Mouse (Mus musculus) gastrocnemius, adult 8-10 months (tissue): ENCODE measurements around the gene Mamdc4. TPM values are rescaled to one million over a fixed set of nuclear protein-coding genes. Genes with fewer than 3 reads are reported as not detected.
"Not testable (repeated sequence)": the region's sequence is repeated elsewhere in the genome, so short reads cannot be mapped to it uniquely, and the experiment has no call there.

Experiments used
- DNase-seq, 2 experiments: peaks; one replicate each; pipeline ENCODE4 v3.0.0; 2022; ENCODE audit warnings: low spot score in 2 of 2
- total RNA-seq, 4 experiments: library from RNA; stranded (reverse); gene quantifications; 2 replicates each; pipeline ENCODE4 v1.2.4; 2022

The Mamdc4 gene
- total RNA-seq, 4 experiments from 2014 or later: 0.19 to 0.46 (median 0.33) TPM

DNA sequence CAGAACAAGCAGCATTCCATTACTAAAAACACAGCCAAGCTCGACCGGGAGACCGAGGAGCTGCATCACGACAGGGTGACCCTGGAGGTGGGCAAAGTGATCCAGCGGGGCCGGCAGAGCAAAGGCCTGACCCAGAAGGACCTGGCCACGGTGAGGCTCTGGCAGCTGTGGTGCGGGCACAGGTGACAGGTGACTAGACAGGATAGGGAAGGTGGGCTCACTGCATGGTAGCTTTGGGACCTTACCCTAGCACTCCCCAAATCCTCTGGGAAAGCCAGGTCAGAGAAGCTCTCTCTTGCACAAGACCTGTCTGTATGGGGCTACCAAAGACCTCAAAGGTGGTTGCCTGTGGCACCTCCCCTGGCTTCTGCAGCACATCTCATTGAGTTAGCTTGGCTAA is 14.1 kb downstream of the Mamdc4 start:
- no peak for DNase-seq

DNA sequence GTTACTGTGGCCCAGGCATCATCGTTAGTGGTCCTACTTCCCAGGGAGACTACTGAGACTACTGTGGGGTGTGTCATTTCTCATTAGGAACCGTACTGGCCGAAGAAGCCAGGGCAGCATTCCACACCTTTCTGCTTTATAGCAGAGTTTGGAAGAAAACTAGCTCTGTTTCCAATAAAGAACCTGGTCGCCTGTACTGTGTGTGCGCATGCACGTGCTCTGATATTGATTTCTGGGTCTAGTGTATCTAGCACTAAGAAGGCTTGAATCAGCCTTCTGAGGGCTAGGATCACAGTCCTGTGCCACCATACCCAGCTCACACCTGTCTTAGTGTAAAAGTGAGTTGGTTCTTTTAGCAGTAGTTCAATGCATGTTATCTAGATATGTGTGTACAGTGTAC is 15.9 kb downstream of the Mamdc4 start:
- no peak for DNase-seq

DNA sequence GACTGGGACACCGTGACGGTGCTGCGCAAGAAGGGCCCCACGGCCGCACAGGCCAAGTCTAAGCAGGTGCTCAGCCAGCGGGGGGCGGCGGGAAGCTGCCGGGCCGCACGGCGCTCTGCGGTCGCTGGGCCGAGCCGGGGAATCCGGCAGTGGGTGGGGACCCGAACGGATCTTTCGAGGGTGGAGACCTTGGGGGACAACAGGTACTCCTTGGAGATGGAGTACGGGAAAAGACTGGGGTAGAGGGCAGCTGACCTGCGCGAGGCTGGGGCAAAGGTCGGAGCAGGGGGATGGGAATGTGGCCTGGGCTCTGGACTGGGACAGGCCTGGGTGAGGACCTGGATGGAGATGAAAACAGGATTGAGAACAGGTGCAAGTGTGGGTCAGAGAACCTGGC is 16.7 kb downstream of the Mamdc4 start:
- DNase-seq: no peak

DNA sequence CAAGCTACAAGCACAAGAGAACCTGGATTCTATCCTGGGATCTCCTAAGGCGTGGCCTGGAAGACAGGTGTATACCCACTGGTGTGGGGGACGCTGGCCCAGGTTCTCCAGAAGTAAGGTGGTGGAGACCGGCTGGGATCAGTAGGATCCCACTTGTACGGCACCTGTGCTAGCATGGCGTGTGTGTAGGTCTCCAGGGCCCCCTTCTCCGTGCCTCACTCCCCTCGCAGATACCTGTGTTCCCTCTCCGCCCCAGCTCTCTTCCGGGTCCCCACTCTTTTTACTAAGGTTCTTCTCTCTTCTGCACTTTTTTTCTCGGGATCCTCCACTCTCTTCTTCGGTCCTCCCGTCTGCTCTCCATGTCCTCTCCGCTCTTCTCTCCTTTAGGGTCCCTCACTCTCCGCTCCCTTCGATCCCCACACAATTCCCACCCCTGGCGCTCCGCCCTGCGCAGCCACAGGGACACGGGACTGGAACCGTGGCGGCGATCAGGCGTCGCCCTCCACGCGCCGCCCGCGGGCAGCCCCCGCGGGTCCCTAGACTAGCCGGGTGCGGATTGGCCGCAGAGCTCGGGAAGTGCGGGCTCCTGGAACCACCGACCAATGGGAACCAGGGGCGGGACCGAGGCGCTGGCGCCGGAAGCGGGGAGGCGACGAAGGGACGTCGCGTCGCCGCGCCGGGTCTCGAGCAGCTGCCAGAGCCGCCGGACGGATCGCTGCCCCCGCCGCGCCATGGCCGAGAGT is 17.3 kb downstream of the Mamdc4 start, which contains the start of gene Edf1:
Edf1 (plus strand) TSS at position 627 of the 743 bp plus-strand sequence.
- DNase-seq: peak; percentile 89 to 94

DNA sequence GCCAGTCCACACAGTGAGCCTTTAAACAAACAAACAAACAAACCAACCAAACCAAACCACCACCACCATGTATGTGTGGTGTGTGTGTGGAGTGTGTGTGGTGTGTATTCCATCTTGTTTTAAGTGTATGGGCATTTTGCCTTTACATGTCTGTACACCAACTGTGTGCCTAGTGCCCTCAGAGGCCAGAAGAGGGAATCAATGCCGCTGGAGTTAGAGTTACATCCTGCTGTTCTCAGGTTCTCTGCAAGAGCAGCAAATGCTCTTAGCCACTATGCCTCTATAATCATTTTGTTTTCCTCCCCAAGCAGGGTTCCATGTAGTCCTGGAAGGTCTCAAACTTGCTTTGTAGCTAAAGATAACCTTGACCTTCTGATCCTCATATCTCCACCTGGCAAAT is 18.3 kb downstream of the Mamdc4 start:
- DNase-seq: no peak

DNA sequence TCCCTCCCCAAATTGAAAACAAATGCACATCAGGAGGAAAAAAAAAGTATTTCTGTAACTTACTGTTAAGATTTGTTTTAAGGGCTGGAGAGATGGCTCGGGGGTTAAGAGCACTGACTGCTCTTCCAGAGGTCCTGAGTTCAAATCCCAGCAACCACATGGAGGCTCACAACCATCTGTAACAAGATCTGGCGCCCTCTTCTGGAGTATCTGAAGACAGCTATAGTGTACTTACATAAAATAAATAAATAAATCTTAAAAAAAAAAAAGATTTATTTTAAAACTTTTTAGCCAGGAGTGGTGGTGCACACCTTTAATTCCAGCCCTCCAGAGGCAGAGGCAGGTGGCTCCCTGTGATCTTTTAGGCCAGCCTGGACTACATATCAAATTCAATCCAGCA is 19.2 kb downstream of the Mamdc4 start:
- DNase-seq: not testable (repeated sequence)

DNA sequence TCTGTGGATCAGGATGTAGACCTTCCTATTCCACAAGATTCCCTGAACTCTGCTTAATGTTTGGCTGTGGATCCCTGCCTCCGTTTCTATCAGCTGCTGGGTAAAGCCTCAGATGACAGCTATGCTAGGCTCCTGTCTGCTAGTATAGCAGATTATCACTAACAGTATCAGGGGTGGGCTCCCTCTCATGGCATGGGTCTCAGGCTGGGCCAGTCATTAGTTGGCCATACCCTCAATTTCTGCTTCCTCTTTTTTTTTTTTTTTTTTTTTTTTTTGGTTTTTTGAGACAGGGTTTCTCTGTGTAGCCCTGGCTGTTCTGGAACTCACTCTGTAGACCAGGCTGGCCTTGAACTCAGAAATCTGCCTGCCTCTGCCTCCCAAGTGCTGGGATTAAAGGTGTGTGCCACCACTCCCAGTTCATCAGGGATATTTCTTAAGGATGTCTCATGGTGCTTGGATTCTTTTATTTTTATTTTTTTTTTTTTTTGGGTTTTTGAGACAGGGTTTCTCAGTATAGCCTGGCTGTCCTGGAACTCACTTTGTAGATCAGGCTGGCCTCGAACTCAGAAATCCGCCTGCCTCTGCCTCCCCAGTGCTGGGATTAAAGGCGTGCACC is 21.4 kb downstream of the Mamdc4 start:
- DNase-seq: not testable (repeated sequence)

DNA sequence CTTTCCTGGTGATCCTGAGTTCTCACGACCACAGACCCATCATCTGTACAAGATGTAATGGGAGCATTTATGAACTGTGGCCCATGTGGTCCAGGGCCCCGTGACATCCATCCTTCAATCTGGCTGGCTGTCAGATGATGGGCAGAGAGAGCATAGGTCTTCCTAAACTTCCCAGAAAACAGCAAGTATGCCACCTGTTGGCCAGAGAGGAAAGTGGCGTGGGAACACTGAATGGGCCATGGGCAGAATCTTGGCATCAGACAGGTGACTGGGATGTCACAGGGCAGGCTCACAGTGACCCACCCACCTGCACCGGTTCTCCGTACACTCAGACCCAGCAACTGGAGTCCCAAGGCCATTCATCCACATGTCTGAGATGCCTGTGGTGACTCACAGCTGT is 23.5 kb downstream of the Mamdc4 start:
- peak; percentile 41 to 58 for DNase-seq

DNA sequence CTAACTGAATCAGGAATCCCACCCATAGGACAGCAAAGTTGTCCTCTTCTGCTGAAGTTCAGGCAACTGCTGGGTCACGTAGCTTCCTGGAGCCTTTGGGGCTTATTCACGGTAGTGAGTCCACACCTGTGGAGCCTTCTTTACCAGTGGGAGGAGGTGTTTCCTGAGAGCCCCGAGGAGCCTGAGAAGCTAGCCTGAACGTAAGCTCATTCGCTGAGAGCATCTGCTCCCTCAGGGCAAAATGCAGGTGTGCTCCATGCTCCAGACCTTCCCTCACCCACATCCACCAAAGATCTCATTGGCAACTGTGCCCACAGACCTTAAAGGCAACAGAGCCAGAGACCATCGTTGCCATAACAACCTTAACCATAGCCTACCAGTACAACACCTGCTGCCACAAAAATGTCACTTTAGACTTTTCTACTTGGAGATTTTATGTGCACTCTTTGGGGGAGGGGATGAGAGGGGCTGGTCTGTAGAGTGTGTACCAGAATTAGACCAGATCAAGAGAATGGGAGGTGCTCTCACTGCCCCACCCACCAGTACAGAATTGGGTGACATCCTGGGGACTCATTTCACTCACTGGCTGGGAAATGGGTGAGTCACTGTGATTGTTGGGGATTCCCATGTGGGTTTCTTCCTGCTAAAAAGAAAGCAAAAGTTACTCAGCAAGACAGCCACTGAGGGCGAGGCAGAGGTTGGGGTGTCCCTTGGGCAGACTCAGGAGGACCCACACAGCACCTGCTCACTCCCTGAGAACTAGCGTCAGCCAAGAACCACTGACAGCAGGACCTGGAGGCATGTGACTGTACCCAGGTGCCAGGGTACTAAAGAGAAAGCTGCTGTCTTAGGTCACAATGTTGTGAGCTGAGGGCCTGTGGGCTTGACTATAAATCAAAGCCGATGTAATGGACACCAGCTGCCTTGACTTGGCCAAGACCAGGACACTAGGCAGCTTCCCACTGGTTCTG is 25.3 kb downstream of the Mamdc4 start:
- DNase-seq: peak; percentile 31 to 60

DNA sequence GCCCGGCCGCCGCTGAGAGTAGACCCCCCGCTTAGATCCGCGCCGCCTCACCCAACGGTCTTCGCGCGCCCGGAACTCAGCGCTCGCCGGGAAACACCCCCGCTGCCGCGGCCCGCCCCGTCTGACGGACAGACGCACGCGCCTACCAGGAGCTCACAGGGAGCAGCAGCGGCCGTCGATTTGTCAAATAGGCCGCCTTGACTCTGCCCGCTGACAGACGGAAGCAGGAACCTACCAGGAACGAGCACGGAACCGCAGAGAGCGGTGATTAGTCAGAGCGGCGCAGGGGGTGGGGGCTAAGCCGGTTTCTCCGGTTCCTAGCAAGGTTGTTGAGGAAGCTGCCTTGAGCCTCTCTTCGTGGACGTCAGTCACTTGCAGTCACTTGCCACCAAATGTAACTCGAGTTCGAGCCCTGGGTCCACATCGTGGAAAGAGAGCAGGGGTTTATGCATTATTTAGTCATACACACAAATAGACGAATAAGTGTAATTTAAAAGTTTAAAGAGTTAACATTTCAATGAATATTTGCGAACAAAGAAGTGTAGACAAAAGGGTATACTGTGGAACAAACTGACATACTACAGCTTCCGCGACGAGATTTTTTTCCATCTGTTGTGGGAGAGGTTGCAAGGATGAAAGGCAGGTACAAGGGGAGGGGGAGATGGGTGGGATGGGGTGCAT is 27.7 kb downstream of the Mamdc4 start, which contains the start of gene Traf2:
Traf2 (minus strand) TSS at position 130 of the 681 bp plus-strand sequence.
- peak; percentile 98 for DNase-seq

DNA sequence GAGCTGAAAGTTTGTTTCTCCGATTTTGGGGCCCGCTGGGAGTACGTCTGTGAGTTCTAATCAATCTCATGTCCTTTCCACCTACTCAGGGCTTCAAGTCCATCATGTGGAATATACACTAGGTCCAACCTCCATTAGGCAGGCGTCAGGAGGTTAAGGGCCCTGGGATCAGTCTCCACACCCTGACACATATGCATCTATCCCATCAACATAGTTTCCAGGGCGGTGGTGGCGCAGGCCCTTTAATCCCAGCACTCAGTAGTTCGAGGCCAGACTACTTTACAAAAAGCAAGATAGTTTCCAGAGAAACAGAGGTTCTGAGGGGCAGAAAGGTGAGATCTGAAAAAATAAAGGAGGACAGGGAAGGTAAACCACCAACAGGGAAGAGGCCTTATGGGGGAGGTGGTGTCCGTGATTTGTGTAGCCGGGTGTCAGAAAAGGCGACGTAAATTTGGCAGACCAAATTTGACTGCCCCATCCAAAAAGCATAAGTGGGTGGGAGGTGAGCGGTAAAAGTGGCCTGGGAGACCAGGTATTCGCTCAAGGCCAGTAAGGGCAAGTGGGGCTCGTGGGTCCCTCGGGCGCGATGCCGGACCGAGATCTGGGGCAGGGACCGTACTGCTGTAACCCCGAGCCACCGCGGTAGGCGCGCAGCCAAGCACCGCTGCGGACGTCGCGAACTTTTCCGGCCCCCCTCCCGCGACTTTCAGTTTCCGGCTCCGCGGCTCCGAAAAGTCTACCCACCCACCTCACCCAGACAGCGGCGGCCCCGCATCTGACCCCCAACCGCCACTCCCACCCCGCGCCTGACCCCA is 28.4 kb downstream of the Mamdc4 start:
- DNase-seq: peak; percentile 61 to 79

DNA sequence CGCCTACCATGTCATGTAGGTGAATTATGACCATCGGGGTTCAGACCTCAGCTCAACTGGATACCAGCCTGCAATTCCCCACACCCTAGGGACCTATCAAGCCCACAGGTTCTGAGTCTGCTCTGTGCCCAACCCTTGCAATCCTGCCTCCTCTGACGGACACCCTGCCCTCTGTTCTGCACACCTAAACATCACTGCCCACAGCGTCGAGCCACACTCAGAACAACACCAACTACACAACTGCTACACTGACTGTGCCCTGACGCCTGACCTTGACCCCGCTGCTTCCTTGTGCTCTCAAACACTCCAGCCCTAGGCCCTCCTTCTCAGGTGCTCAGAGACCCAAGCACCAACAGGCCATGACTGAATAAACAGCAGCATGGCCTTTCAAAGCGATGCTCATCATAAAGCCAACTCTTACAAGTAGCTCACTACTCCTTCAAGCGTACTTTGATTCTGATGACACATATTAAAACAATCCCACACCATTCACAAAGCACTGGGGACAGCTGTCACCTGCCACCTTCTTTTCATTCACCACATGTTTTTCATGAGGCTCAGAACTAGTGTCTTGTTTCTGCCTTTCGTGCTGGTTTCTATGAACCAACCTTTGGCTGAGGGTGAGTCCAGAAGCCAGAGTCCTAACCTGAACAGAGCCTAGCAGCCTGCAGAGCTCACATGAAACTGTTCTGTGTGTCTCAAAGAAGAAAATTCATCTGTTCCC is 32.8 kb downstream of the Mamdc4 start:
- DNase-seq: no peak

DNA sequence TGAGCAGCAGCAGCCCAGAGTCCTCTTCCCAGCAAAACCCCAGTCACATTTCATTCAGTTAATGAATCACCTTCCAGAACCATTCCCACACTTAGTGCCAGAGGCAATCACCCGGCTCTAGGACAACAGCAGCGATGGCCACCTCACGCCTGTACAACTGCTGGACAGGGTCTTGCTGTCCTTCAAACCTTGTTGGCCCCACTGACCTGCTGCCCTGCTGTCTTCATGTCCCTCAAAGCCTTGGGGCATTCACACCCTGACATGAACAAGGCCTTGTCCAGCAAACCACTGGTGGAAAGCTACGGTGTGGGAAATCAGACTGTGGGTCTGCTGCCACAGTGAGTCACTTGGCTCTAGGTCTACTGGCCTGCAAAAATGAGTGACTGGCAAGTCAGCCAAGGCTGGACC is 34.1 kb downstream of the Mamdc4 start:
- DNase-seq: no peak

DNA sequence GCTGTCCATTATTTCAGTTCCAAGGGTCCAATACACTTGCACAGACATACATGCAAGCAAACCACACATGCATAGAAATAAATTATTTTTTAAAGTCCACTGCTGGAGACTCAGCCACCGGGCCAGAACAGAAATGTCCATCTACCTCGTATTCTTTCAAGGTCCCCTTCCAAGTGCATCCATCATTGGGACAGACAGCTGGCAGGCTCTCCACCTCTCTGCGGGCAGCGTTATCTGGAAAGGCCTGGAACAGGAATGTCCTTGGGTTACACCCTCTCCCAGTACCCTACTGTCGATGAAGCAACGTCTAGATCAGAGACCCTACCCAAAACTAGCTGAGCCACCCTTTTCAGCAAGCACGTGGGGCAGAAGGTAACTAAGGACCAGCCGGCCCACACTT is 38.1 kb downstream of the Mamdc4 start:
- DNase-seq: no peak

DNA sequence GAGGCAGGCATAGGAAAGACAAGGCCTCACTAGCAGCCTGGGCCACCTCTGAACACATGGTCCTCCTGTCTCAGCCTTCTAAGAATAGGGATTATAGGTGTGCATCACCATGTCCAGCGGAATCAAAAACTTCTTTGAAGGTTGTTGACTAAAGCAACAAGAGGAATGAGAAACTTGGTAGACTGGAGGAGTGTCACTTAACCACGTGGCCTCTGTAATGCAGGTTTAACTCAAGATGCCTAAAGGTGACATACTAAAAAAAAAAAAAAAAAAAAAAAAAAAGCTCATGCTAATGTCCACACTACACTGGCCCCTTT is 39.8 kb downstream of the Mamdc4 start:
- no peak for DNase-seq

DNA sequence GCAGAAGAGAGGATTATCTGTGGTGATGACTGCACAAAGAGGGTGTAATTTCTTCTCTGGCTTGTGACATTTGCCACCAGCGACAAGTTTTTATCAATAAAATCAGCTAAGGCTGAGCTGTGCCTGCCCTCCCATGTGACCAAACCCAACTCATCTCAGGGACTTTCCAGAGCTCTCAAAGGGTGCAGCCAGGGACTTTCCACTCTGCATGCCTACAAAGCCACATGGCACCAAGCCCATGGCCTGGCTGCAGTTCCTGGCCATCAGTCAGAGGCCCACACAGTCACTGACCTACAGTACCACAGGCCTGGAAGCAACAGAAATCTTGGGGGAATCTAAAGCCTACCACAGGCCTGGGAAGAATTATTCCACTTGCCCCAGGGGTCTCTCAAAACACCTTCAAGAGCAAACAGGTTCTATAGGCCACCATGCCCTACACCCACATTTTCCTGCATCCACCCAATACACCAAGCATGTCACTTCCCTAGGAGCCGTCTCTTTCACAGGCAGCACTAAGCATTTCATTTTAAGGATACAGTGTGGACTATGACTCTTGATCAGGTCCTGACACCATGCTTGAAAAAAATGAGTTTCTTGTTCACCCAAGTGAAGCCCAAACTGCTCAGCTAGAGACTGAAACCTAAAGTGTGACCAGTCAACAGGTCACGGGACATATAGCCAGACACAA is 40.3 kb downstream of the Mamdc4 start:
- DNase-seq: peak; percentile 94

DNA sequence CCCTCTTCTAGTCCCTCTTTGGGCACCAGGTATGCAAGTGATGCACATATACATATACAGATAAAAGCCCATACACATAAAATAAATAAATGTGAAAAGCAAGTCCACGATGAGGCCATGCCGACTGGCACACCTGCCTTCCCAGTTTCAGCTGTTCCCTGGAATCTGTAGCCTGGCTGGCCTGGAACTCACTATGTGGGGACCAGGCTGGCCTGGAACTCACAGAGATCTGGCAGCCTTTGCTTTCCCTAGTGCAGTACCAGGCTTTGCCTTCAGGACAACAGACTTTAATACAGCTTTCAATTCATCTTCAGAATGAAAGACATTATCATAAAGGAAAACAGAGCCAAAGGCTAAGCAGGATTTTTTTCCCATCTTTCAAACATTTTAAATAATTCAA is 40.9 kb downstream of the Mamdc4 start:
- DNase-seq: no peak

DNA sequence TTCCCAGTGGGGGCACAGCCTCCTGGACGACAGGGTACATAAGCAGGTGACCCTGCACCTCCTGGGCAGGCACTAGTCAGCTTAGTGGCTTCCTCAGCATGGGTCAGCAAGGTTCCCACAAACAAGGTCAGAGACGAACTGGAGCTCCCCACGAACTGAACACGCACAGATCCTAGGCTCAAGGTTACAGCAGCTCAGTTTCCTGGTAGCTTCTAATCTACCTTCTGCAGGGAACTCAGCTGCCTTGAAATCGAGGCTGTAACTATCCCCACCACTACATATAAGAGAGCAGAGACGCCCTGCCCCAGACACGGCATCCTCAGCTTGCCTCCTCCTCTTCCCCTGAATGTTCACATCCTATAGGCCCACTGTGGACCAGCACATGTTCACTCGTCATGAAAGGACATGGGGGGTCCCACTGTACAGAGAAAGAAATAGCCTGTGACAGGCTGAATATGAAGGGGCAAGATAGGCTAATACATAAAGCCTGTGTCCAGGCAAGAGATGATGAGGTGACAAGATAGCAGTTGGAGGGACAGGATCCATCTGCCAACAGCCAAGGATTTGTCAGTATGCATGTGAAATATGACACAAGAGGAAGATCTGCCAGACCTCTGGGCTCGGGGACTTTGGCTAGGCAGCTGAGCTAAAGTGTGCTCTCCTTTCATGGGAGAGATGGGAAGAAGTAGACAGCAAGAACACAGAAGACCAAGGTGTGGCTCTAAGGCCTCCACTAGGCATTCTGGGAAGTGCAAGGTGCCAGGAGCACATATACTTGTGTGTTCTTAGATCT is 47.9 kb downstream of the Mamdc4 start:
- DNase-seq: no peak
